Mouse (Mus musculus): ENCODE results near the gene Camk2d. TPM values are rescaled to one million over a fixed set of nuclear protein-coding genes. Genes with fewer than 3 reads are reported as not detected.

Gene Camk2d
- total and polyA plus RNA-seq, 3 experiments = 0.55 TPM; not detected in 2

GRCm38 (mm10) chr3:126826172-126826571 is 230.1 kb downstream of the Camk2d start:
- Histone ChIP-seq H3K4me3 (ENCODE audit: low read depth, low read length) (no peak overlapping the region), H3K4me1 (ENCODE audit: insufficient read depth, low read depth, low read length) (no peaks in the 10 kb centered on the region), H3K9me3 (replicated peaks) (no peaks in the 10 kb centered on the region), H3K27me3 (ENCODE audit: insufficient read depth, low read length) (no peaks in the 10 kb centered on the region), H3K36me3 (replicated peaks) (no peaks in the 10 kb centered on the region)
- no peak for DNase-seq (ENCODE audit: low spot score)
- TF ChIP-seq GATA1 (IDR thresholded peaks at IDR 0.05; ENCODE audit: borderline replicate concordance, low read length) (no peak), CTCF (IDR thresholded peaks at IDR 0.05; ENCODE audit: low read depth, low read length) (no peak), GATA2 (IDR thresholded peaks at IDR 0.05; ENCODE audit: borderline replicate concordance, low read depth, low read length) (no peak), POLR2AphosphoS5 (IDR thresholded peaks at IDR 0.05; ENCODE audit: insufficient replicate concordance, low read depth, low read length) (no peak), TAL1 (conservative IDR thresholded peaks at IDR 0.05; ENCODE audit: low read depth, low read length) (no peak)
- ATAC-seq (ENCODE audit: extremely low read depth, insufficient number of reproducible peaks, low FRiP score, poor library complexity, severe bottlenecking) = no peak

GRCm38 (mm10) chr3:126827900-126828299 is 231.8 kb downstream of the Camk2d start:
- TF ChIP-seq CTCF (IDR thresholded peaks at IDR 0.05; ENCODE audit: low read depth, low read length) (no peak), GATA2 (IDR thresholded peaks at IDR 0.05; ENCODE audit: borderline replicate concordance, low read depth, low read length) (no peak), POLR2AphosphoS5 (IDR thresholded peaks at IDR 0.05; ENCODE audit: insufficient replicate concordance, low read depth, low read length) (no peak), GATA1 (IDR thresholded peaks at IDR 0.05; ENCODE audit: borderline replicate concordance, low read length) (no peak), TAL1 (conservative IDR thresholded peaks at IDR 0.05; ENCODE audit: low read depth, low read length) (no peak)
- H3K4me1 ChIP-seq (ENCODE audit: insufficient read depth, low read depth, low read length) = no peaks in the 10 kb centered on the region
- DNase-seq (ENCODE audit: low spot score) = no peak

DNA sequence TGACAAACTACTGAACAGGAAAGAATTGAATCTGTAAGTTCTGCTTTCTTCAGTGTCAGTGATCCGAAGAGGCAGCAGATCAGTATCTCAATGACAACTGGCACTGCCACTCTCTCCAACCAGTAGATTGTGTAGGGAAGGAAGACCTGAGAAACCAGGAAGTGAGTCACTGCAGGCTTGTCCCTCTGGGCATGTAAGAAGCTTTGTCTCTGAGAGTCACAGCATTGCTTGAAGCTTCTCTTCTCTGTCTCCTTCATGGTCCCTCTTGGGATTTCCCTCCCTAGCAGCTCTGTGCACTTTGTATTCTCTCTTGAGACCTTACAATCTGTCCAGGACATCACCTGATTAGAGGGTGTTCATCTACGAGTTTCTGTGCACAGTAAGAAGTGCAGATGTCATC is 233.7 kb downstream of the Camk2d start:
- Histone ChIP-seq H3K4me3 (ENCODE audit: low read depth, low read length) (no peak overlapping the region), H3K9me3 (replicated peaks) (no peaks in the 10 kb centered on the region), H3K27me3 (ENCODE audit: insufficient read depth, low read length) (no peaks in the 10 kb centered on the region), H3K36me3 (replicated peaks) (no peaks in the 10 kb centered on the region), H3K4me1 (ENCODE audit: insufficient read depth, low read depth, low read length) (no peaks in the 10 kb centered on the region)
- no peak for TF ChIP-seq CTCF (IDR thresholded peaks at IDR 0.05; ENCODE audit: low read depth, low read length)
- no peak for TF ChIP-seq TAL1 (conservative IDR thresholded peaks at IDR 0.05; ENCODE audit: low read depth, low read length)
- TF ChIP-seq GATA1 (IDR thresholded peaks at IDR 0.05; ENCODE audit: borderline replicate concordance, low read length) = no peak
- TF ChIP-seq POLR2AphosphoS5 (IDR thresholded peaks at IDR 0.05; ENCODE audit: insufficient replicate concordance, low read depth, low read length) = no peak
- TF ChIP-seq GATA2 (IDR thresholded peaks at IDR 0.05; ENCODE audit: borderline replicate concordance, low read depth, low read length) = no peak
- no peak for DNase-seq (ENCODE audit: low spot score)
- ATAC-seq (ENCODE audit: extremely low read depth, insufficient number of reproducible peaks, low FRiP score, poor library complexity, severe bottlenecking) = peak; percentile 68

More at GRCm38 (mm10) chr3:126827900-126828299, 231.8 kb downstream of the Camk2d start:
- H3K4me3 ChIP-seq (ENCODE audit: low read depth, low read length) = no peak overlapping the region
- ATAC-seq (ENCODE audit: extremely low read depth, insufficient number of reproducible peaks, low FRiP score, poor library complexity, severe bottlenecking) = no peak
- no peaks in the 10 kb centered on the region for H3K36me3 ChIP-seq (replicated peaks)
- H3K9me3 ChIP-seq (replicated peaks) = no peaks in the 10 kb centered on the region
- no peaks in the 10 kb centered on the region for H3K27me3 ChIP-seq (ENCODE audit: insufficient read depth, low read length)

- no peaks in the 10 kb centered on the region for H3K4me1 ChIP-seq (ENCODE audit: insufficient read depth, low read depth, low read length)
- no peak for ATAC-seq (ENCODE audit: extremely low read depth, insufficient number of reproducible peaks, low FRiP score, poor library complexity, severe bottlenecking)
- DNase-seq (ENCODE audit: low spot score) = no peak
- H3K4me3 ChIP-seq (ENCODE audit: low read depth, low read length) = no peak overlapping the region
- TF ChIP-seq GATA1 (IDR thresholded peaks at IDR 0.05; ENCODE audit: borderline replicate concordance, low read length) (no peak), POLR2AphosphoS5 (IDR thresholded peaks at IDR 0.05; ENCODE audit: insufficient replicate concordance, low read depth, low read length) (no peak), CTCF (IDR thresholded peaks at IDR 0.05; ENCODE audit: low read depth, low read length) (no peak), GATA2 (IDR thresholded peaks at IDR 0.05; ENCODE audit: borderline replicate concordance, low read depth, low read length) (no peak), TAL1 (conservative IDR thresholded peaks at IDR 0.05; ENCODE audit: low read depth, low read length) (no peak)
- H3K9me3 ChIP-seq (replicated peaks) = no peaks in the 10 kb centered on the region
- no peaks in the 10 kb centered on the region for H3K36me3 ChIP-seq (replicated peaks)
- no peaks in the 10 kb centered on the region for H3K27me3 ChIP-seq (ENCODE audit: insufficient read depth, low read length)
Observed at GRCm38 (mm10) chr3:126831418-126832138, 235.5 kb downstream of the Camk2d start.

DNA sequence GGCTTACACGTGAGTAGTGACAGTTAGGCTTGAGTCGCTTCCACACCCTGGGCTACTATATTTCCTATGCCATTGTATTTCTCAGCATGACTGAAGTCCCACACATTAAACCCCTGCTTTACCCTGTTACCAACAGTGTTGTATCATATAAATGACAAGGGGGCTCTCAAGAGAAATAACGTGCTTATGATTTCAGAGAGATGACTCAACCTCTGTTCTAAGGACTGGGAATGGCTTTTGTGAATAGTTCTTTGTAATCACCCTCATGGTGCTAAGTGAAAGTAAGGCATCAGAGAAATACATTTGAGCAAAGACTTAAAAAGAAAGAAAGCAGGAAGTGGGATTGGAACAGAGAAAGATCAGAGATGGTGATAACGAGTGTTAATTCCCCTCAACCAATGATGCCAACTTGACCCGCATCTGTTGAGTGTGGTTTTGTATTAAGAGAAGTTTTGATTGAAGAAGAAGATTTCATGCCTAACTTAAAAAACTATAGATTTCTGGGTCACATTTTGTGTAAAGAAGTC is 238.6 kb downstream of the Camk2d start:
- Histone ChIP-seq H3K4me3 (ENCODE audit: low read depth, low read length) (no peak overlapping the region), H3K36me3 (replicated peaks) (no peaks in the 10 kb centered on the region), H3K27me3 (ENCODE audit: insufficient read depth, low read length) (no peaks in the 10 kb centered on the region), H3K9me3 (replicated peaks) (no peaks in the 10 kb centered on the region), H3K4me1 (ENCODE audit: insufficient read depth, low read depth, low read length) (no peaks in the 10 kb centered on the region)
- DNase-seq (ENCODE audit: low spot score) = no peak
- TF ChIP-seq TAL1 (conservative IDR thresholded peaks at IDR 0.05; ENCODE audit: low read depth, low read length) (no peak), GATA2 (IDR thresholded peaks at IDR 0.05; ENCODE audit: borderline replicate concordance, low read depth, low read length) (no peak), CTCF (IDR thresholded peaks at IDR 0.05; ENCODE audit: low read depth, low read length) (no peak), POLR2AphosphoS5 (IDR thresholded peaks at IDR 0.05; ENCODE audit: insufficient replicate concordance, low read depth, low read length) (no peak)
- no peak for ATAC-seq (ENCODE audit: extremely low read depth, insufficient number of reproducible peaks, low FRiP score, poor library complexity, severe bottlenecking)

- H3K4me3 ChIP-seq (ENCODE audit: low read depth, low read length) = no peak overlapping the region
- no peaks in the 10 kb centered on the region for H3K9me3 ChIP-seq (replicated peaks)
- DNase-seq (ENCODE audit: low spot score) (no peak), ATAC-seq (ENCODE audit: extremely low read depth, insufficient number of reproducible peaks, low FRiP score, poor library complexity, severe bottlenecking) (no peak)
- no peak for TF ChIP-seq GATA1 (IDR thresholded peaks at IDR 0.05; ENCODE audit: borderline replicate concordance, low read length)
- TF ChIP-seq GATA2 (IDR thresholded peaks at IDR 0.05; ENCODE audit: borderline replicate concordance, low read depth, low read length) = no peak
- TF ChIP-seq POLR2AphosphoS5 (IDR thresholded peaks at IDR 0.05; ENCODE audit: insufficient replicate concordance, low read depth, low read length) = no peak
- TF ChIP-seq TAL1 (conservative IDR thresholded peaks at IDR 0.05; ENCODE audit: low read depth, low read length) = no peak
- no peak for TF ChIP-seq CTCF (IDR thresholded peaks at IDR 0.05; ENCODE audit: low read depth, low read length)
- H3K27me3 ChIP-seq (ENCODE audit: insufficient read depth, low read length) = no peaks in the 10 kb centered on the region
- H3K4me1 ChIP-seq (ENCODE audit: insufficient read depth, low read depth, low read length) = no peaks in the 10 kb centered on the region
- H3K36me3 ChIP-seq (replicated peaks) = no peaks in the 10 kb centered on the region
Observed at GRCm38 (mm10) chr3:126842780-126843179, 246.7 kb downstream of the Camk2d start.

Data from G1E (cell line).